Mouse (Mus musculus): ENCODE measurements around the gene Cdca4. TPM values are rescaled to one million over a fixed set of nuclear protein-coding genes. Genes with fewer than 3 reads are reported as not detected.

Gene Cdca4
- 11.9 and 32.7 TPM in 2 replicates for polyA plus RNA-seq (2012; ENCODE audit: low replicate concordance)

DNA sequence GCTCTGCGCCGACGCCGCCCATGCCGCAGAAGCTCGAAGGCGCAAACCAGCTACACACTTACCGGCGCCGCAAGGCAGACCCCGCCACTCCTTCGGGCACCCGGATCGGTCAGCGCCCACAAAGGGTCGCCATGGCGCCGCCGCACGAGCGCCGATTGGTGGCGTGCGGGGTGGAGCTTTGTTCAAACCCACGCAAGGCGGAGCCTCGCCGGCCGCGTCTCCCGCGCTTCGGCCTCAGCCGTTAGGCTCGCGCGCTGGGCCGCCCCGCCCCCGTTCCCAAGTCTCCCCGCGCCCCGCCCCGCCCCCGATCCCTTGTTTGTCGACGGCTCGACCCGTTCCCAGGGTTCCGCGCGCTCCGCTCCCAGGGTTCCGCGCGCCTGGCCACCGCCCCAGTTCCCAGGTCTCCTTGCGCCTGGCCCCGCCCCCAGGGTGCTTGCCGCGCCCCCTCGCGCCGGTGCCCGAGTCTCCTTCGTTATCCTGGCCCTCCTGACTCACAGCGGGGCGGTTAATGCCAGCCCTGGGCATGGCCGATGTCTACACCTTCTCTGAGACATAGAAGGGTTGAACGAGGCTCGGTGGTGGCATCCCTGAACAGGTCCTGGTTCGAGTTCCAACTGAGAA lies at the start of gene Cdca4:
TSS of gene Cdca4 (minus strand) at position 180 of the 621 bp plus-strand sequence.

DNA sequence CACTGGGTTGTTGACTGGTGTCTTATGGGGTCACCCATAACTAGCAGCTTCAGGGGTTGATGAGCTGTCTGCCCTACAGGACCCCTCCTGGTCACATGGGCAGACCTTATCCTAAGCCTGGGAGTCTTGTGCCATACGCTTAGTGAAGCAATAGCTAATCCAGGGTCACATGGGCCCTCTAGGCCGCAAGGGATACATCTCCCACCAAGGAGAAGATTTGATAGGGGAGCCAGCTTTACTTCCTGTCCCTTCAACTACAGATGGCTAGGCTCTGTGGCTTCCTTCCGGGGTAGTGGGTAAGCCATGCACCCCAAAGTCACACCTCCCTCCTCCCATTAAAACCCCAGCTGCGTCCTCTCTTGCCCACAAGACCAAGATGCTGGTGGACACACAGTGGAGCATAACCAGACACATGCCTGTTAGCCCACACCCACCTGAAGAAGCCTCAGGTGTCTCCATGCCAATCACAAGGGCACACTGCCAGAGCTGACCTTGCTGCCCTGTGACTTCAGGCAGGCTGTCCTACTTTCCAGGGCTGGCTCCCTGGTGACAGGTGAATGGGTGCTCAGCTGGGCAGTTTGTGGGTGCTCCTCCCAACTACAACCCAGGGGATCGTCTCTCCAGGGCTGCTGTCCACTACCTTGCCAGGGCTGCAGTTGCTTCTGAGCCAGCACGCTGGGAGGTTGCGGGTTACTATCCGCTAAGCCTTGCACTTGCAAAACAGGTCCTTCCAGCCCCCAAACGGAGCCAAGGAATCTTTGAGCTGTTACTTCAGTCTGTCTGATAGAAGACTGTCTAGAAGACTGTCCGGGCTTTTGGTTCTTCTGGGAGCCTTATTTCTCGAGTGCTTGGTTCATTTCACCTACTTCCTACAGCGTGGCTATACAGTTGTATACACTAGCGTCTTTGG lies 39.2 kb upstream of the Cdca4 start, which contains the start of gene Gpr132:
TSS of gene Gpr132 (minus strand) at position 51 of the 910 bp plus-strand sequence.

DNA sequence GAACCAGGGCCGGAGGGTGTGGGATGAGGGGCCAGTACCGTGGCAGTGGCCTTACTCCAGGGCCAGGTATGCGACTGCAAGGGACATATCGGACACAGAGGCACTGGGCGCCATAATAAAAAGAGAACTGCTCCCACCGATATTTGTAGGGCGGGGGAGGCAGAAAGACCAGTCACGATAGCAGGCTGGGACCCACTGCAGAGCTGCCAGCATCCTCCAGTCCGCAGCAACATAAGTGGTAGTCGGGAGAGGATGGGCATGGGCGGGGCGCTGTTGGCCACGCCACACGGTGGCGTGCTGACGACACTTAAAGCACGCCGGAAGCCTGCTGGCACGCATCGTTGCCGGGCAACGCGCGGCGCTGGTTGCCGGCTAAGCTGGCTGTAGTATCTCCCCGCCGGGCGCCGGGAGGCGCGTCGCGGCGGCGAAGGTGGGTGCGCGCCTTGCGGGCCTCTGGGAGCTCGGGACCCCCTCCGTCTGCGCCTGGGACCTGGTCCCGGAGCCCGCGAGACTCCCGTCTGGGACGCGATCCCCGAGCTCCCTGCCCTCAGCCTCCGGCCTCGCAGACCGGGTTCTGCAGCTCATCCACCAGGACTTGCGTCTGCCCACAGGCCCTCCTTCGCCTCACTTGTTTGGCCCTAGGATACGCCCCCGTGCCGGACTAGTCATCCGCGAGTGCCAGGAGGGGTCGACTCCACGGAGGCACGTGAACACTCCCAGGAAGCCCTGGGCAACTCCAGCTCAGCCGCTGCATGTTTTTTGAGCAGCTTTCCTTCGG lies 20.4 kb downstream of the Cdca4 start, which contains the start of gene Clba1:
TSS of gene Clba1 (plus strand) at position 351 of the 778 bp plus-strand sequence.

DNA sequence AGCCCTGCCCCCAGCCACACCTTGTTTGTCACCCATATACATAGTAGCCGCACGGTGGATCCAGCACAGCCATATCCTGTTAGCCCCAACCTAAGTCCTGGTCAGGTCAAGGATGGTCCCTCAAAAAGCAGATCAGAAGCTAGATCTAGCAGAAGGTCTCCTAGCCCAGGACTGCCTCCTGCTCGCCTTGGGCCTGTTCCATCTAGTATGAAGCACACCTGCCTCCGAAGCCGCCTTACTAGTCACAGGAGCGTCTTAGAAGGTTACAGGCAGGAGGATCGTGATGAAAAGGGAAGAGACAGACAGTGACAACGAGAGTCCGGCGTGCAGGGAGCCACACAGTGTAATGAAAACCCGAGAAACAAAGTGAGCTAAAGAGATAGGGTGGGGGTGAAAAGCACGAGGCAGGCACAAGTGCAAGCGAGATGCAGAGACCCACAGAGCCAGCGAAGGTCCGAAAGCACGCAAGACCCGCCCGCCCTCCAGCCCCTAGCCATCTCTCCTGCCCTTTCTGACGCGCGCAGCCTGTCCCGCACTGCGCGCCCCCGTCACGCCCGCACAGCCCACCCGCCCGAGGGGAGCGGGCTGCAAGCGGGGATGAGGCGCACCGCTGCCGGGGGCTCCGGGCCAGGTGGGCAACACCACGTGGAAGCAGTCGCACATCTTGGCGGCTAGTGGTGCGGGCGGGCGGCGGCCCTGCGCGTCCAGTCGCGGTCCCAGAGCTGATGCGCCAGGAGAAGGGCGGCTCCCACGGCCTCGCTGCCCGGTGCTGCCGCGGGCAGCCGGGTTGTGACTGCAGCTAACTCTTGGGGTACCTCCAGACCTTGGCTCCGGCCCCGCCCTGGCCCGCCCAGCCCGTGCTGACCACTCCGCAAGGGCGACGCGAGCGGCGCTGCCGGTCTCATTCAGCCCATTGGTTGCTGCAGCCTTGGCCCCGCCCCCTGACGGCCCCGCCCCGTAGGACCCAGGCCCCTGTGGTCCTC lies 27.1 kb downstream of the Cdca4 start, which contains the start of gene Ahnak2:
TSS of gene Ahnak2 (minus strand) at position 794 of the 983 bp plus-strand sequence.

Other genes with a start within 250 kb of the Cdca4 start
- gene Inf2, start 240.6 kb downstream of the Cdca4 start, polyA plus RNA-seq (2012; ENCODE audit: low replicate concordance): 29.8 and 43.1 TPM in 2 replicates
- gene Adssl1, start 209.4 kb downstream of the Cdca4 start, polyA plus RNA-seq (2012; ENCODE audit: low replicate concordance): 4.2 and 11.8 TPM in 2 replicates
- gene Siva1, start 184.7 kb downstream of the Cdca4 start, polyA plus RNA-seq (2012; ENCODE audit: low replicate concordance): 34.5 and 74.5 TPM in 2 replicates
- 346 and 443 TPM in 2 replicates for gene Akt1, start 154.5 kb downstream of the Cdca4 start, polyA plus RNA-seq (2012; ENCODE audit: low replicate concordance)
- 7.8 and 9.7 TPM in 2 replicates for gene Zbtb42, start 150.6 kb downstream of the Cdca4 start, polyA plus RNA-seq (2012; ENCODE audit: low replicate concordance)
- 2.1 and 4.2 TPM in 2 replicates for gene Cep170b, start 109.0 kb downstream of the Cdca4 start, polyA plus RNA-seq (2012; ENCODE audit: low replicate concordance)
- gene Pld4, start 68.8 kb downstream of the Cdca4 start, polyA plus RNA-seq (2012; ENCODE audit: low replicate concordance): 37.1 and 44.0 TPM in 2 replicates
- gene Ahnak2, start 26.8 kb downstream of the Cdca4 start, polyA plus RNA-seq (2012; ENCODE audit: low replicate concordance): 0.32 and 0.47 TPM in 2 replicates
- 0.57 and 1.5 TPM in 2 replicates for gene Clba1, start 20.5 kb downstream of the Cdca4 start, polyA plus RNA-seq (2012; ENCODE audit: low replicate concordance)
- 1.8 and 1.9 TPM in 2 replicates for gene Gpr132, start 38.8 kb upstream of the Cdca4 start, polyA plus RNA-seq (2012; ENCODE audit: low replicate concordance)
- 0.69 and 1.1 TPM in 2 replicates for gene Jag2, start 100.4 kb upstream of the Cdca4 start, polyA plus RNA-seq (2012; ENCODE audit: low replicate concordance)
- 2.9 and 5.3 TPM in 2 replicates for gene Nudt14, start 112.7 kb upstream of the Cdca4 start, polyA plus RNA-seq (2012; ENCODE audit: low replicate concordance)
- gene Btbd6, start 147.1 kb upstream of the Cdca4 start, polyA plus RNA-seq (2012; ENCODE audit: low replicate concordance): 48.7 and 111 TPM in 2 replicates
- 27.5 and 38.0 TPM in 2 replicates for gene Brf1, start 171.3 kb upstream of the Cdca4 start, polyA plus RNA-seq (2012; ENCODE audit: low replicate concordance)
- 19.1 and 21.8 TPM in 2 replicates for gene Pacs2, start 185.1 kb upstream of the Cdca4 start, polyA plus RNA-seq (2012; ENCODE audit: low replicate concordance)
- 0.52 TPM in 1 of 2 replicates, not detected in the other for gene Tex22, start 245.1 kb upstream of the Cdca4 start, polyA plus RNA-seq (2012; ENCODE audit: low replicate concordance)

Measured in leukemia stem cell, adult 10-12 weeks (primary cell).